Mouse (Mus musculus): ENCODE results near the gene Plekhm1. TPM values are rescaled to one million over a fixed set of nuclear protein-coding genes. Genes with fewer than 3 reads are reported as not detected.

The Plekhm1 gene
- polyA plus RNA-seq, 1 experiment from 2014 or later: 9.2 TPM

GRCm38 (mm10) chr11:103370397-103371221 is 41.9 kb downstream of the Plekhm1 start:
- Histone ChIP-seq H3K4me3 (replicated peaks; ENCODE audit: low read length) (no peak overlapping the region), H3K9ac (no peak overlapping the region), H3K36me3 (replicated peaks; ENCODE audit: control insufficient read depth, insufficient read depth) (peaks cover 69% of the 10 kb centered on the region), H3K4me2 (replicated peaks) (no peak overlapping the region), H3K9me3 (ENCODE audit: control insufficient read depth, low read length) (no peaks in the 10 kb centered on the region), H3K27ac (no peak overlapping the region), H3K4me1 (replicated peaks; ENCODE audit: control insufficient read depth, insufficient read depth, low read length) (no peaks in the 10 kb centered on the region; the same call in 1 of the 2 replicates), H3K27me3 (ENCODE audit: control insufficient read depth, insufficient read depth, low read length) (no peaks in the 10 kb centered on the region; the same call in 1 of the 2 replicates)
- ATAC-seq (ENCODE audit: low FRiP score) (no peak), DNase-seq (ENCODE audit: low spot score) (no peak)
- 94% methylated on average over 9 of the region's 9 CpGs for WGBS

GRCm38 (mm10) chr11:103365530-103365929 is 47.0 kb downstream of the Plekhm1 start:
- peaks cover 38% of the 10 kb centered on the region for H3K36me3 ChIP-seq (replicated peaks; ENCODE audit: control insufficient read depth, insufficient read depth)
- H3K4me3 ChIP-seq (replicated peaks; ENCODE audit: low read length): no peak overlapping the region
- no peak overlapping the region for H3K27ac ChIP-seq
- ATAC-seq (ENCODE audit: low FRiP score) (no peak), DNase-seq (ENCODE audit: low spot score) (no peak)
- H3K27me3 ChIP-seq (ENCODE audit: control insufficient read depth, insufficient read depth, low read length): peaks cover 51% of the 10 kb centered on the region
- no peak overlapping the region for H3K4me2 ChIP-seq (replicated peaks)
- WGBS: 91% methylated on average over 4 of the region's 4 CpGs
- H3K9ac ChIP-seq: no peak overlapping the region
- no peaks in the 10 kb centered on the region for H3K9me3 ChIP-seq (ENCODE audit: control insufficient read depth, low read length)
- H3K4me1 ChIP-seq (replicated peaks; ENCODE audit: control insufficient read depth, insufficient read depth, low read length): peaks cover 12% of the 10 kb centered on the region

- H3K27ac ChIP-seq: no peak overlapping the region
- no peaks in the 10 kb centered on the region for H3K9me3 ChIP-seq (ENCODE audit: control insufficient read depth, low read length)
- no peak overlapping the region for H3K4me3 ChIP-seq (replicated peaks; ENCODE audit: low read length)
- H3K36me3 ChIP-seq (replicated peaks; ENCODE audit: control insufficient read depth, insufficient read depth): peaks cover 33% of the 10 kb centered on the region
- no peak overlapping the region for H3K9ac ChIP-seq
- H3K4me1 ChIP-seq (replicated peaks; ENCODE audit: control insufficient read depth, insufficient read depth, low read length): peaks cover 17% of the 10 kb centered on the region
- no peak for ATAC-seq (ENCODE audit: low FRiP score)
- H3K4me2 ChIP-seq (replicated peaks): no peak overlapping the region
- no peak for DNase-seq (ENCODE audit: low spot score)
- 85% methylated on average over 3 of the region's 3 CpGs for WGBS
- peaks cover 56% of the 10 kb centered on the region for H3K27me3 ChIP-seq (ENCODE audit: control insufficient read depth, insufficient read depth, low read length)
These were observed 47.5 kb downstream of the Plekhm1 start for GRCm38 (mm10) chr11:103365022-103365421.

DNA sequence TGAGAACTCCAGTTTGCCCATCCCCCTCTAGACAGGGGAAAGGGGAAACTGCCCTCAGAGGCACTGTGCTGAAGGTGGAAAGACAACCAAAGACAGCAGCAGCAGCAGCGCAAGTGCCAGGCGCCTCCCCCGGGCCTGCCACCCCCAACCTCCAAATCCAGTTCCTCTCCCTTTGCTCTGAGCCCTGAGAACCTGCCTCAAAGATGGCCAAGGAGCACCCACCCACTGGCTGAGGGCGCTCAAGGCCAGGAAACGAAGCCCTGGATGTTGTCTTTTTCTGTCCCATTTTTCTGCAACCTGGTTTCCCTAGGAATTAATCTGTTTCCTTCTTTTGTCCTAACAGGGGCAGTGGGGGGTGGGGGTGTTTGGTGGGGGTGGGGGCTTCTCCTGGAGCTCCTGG is 48.2 kb downstream of the Plekhm1 start:
- WGBS: 45% methylated on average over 5 of the region's 5 CpGs
- DNase-seq (ENCODE audit: low spot score) (no peak), ATAC-seq (ENCODE audit: low FRiP score) (no peak)
- H3K27ac ChIP-seq: no peak overlapping the region
- peaks cover 19% of the 10 kb centered on the region for H3K4me1 ChIP-seq (replicated peaks; ENCODE audit: control insufficient read depth, insufficient read depth, low read length)
- H3K36me3 ChIP-seq (replicated peaks; ENCODE audit: control insufficient read depth, insufficient read depth): peaks cover 30% of the 10 kb centered on the region
- no peak overlapping the region for H3K4me3 ChIP-seq (replicated peaks; ENCODE audit: low read length)
- no peaks in the 10 kb centered on the region for H3K9me3 ChIP-seq (ENCODE audit: control insufficient read depth, low read length)
- H3K27me3 ChIP-seq (ENCODE audit: control insufficient read depth, insufficient read depth, low read length): peaks cover 63% of the 10 kb centered on the region
- H3K9ac ChIP-seq: no peak overlapping the region
- no peak overlapping the region for H3K4me2 ChIP-seq (replicated peaks)

GRCm38 (mm10) chr11:103363214-103364148 is 49.0 kb downstream of the Plekhm1 start, which contains the start of gene Arhgap27:
Arhgap27 (minus strand) TSS chr11:103363692.
- DNase-seq (ENCODE audit: low spot score): no peak
- 2% methylated on average over 35 of the region's 35 CpGs for WGBS
- Histone ChIP-seq H3K4me3 (replicated peaks; ENCODE audit: low read length) (peak within 1 kb of the TSS; percentile 30), H3K27me3 (ENCODE audit: control insufficient read depth, insufficient read depth, low read length) (peaks cover 64% of the 10 kb centered on the region), H3K36me3 (replicated peaks; ENCODE audit: control insufficient read depth, insufficient read depth) (peaks cover 23% of the 10 kb centered on the region), H3K9ac (peak within 1 kb of the TSS; percentile 47), H3K4me1 (replicated peaks; ENCODE audit: control insufficient read depth, insufficient read depth, low read length) (peaks cover 21% of the 10 kb centered on the region), H3K9me3 (ENCODE audit: control insufficient read depth, low read length) (no peaks in the 10 kb centered on the region), H3K27ac (peak within 1 kb of the TSS; percentile 39; the same call in 1 of the 2 replicates), H3K4me2 (replicated peaks) (peak within 1 kb of the TSS; percentile 58)
- ATAC-seq (ENCODE audit: low FRiP score): no peak

DNA sequence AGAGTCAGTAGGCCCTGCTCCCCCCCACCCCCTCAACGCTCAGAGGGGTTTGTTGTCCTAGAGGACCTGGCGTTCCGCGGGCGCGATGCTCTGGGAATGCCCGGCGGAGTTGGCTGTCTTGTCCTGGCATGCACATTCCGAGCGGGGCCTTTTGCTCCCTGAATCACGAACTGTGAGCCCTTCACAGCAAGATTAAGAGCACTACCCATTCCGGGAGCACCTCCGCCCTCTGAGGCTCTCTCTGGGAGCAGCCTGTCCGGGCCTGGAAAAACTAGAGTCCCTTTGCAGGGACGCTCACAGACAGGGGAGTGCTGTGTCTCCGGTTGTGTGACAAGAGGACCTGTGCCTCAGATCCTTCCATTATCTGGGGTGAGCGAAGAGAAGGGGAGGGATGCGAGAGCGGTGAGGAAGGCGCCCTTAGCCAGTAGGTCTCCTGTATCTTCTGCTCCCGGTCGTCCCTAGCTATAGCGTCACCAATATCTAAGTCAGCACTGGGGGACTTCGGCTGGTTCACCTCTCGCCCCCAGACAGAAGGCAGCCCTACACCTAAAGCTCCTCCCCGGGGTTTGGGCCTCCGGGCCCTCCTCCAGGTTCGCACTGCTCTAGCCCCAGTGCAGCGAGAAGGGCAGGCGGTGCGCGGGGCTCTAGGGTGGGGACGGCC is 49.8 kb downstream of the Plekhm1 start:
- WGBS: 1% methylated on average over 33 of the region's 33 CpGs
- Histone ChIP-seq H3K27me3 (ENCODE audit: control insufficient read depth, insufficient read depth, low read length) (peaks cover 64% of the 10 kb centered on the region), H3K4me2 (replicated peaks) (peak overlapping the region; percentile 58), H3K4me1 (replicated peaks; ENCODE audit: control insufficient read depth, insufficient read depth, low read length) (peaks cover 21% of the 10 kb centered on the region), H3K9me3 (ENCODE audit: control insufficient read depth, low read length) (no peaks in the 10 kb centered on the region), H3K4me3 (replicated peaks; ENCODE audit: low read length) (peak overlapping the region; percentile 30), H3K27ac (peak overlapping the region; percentile 39; the same call in 1 of the 2 replicates), H3K36me3 (replicated peaks; ENCODE audit: control insufficient read depth, insufficient read depth) (peaks cover 17% of the 10 kb centered on the region), H3K9ac (peak overlapping the region; percentile 47)
- ATAC-seq (ENCODE audit: low FRiP score): no peak
- no peak for DNase-seq (ENCODE audit: low spot score)

DNA sequence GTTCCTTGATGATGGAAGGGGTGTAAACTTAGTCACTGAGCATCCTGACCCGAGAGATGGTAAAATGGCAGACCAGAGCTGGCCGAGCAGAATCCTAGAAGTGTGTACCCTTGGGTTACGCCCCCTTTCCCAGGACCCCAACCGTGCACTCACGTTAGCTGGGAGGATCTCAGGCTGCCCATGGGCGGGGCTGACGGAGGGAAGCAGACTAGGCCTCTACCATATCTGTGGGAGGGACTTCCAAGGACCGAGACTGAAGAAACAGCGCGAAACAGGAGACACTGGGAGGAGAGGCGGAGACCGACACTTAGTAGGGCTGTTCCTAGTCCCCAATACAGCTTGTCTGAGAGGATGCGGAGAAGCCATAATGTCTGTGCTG is 50.4 kb downstream of the Plekhm1 start:
- no peak for ATAC-seq (ENCODE audit: low FRiP score)
- peak overlapping the region; percentile 30 for H3K4me3 ChIP-seq (replicated peaks; ENCODE audit: low read length)
- peaks cover 21% of the 10 kb centered on the region for H3K4me1 ChIP-seq (replicated peaks; ENCODE audit: control insufficient read depth, insufficient read depth, low read length)
- peaks cover 11% of the 10 kb centered on the region for H3K36me3 ChIP-seq (replicated peaks; ENCODE audit: control insufficient read depth, insufficient read depth)
- peaks cover 64% of the 10 kb centered on the region for H3K27me3 ChIP-seq (ENCODE audit: control insufficient read depth, insufficient read depth, low read length)
- H3K9ac ChIP-seq: peak overlapping the region; percentile 47; the same call in 1 of the 2 replicates
- no peak for DNase-seq (ENCODE audit: low spot score)
- 4% methylated on average over 13 of the region's 13 CpGs for WGBS
- peak overlapping the region; percentile 58 for H3K4me2 ChIP-seq (replicated peaks)
- H3K9me3 ChIP-seq (ENCODE audit: control insufficient read depth, low read length): no peaks in the 10 kb centered on the region
- no peak overlapping the region for H3K27ac ChIP-seq

GRCm38 (mm10) chr11:103361396-103362053 is 51.0 kb downstream of the Plekhm1 start:
- Histone ChIP-seq H3K27ac (no peak overlapping the region), H3K4me3 (replicated peaks; ENCODE audit: low read length) (peak overlapping the region; percentile 5; the same call in 1 of the 2 replicates), H3K9ac (no peak overlapping the region), H3K27me3 (ENCODE audit: control insufficient read depth, insufficient read depth, low read length) (peaks cover 64% of the 10 kb centered on the region), H3K36me3 (replicated peaks; ENCODE audit: control insufficient read depth, insufficient read depth) (peaks cover 5% of the 10 kb centered on the region), H3K9me3 (ENCODE audit: control insufficient read depth, low read length) (no peaks in the 10 kb centered on the region), H3K4me1 (replicated peaks; ENCODE audit: control insufficient read depth, insufficient read depth, low read length) (peaks cover 21% of the 10 kb centered on the region), H3K4me2 (replicated peaks) (peak overlapping the region; percentile 58; the same call in 1 of the 2 replicates)
- WGBS: 2% methylated on average over 25 of the region's 25 CpGs
- ATAC-seq (ENCODE audit: low FRiP score): no peak
- DNase-seq (ENCODE audit: low spot score): no peak

All from hindbrain, embryonic 14.5 days (tissue).